Mouse (Mus musculus) layer of hippocampus, adult 8-10 months (tissue): ENCODE measurements around the gene Olfr398. TPM values are rescaled to one million over a fixed set of nuclear protein-coding genes. Genes with fewer than 3 reads are reported as not detected.

ENCODE experiments used
- DNase-seq, 2 experiments: peaks; one replicate each; pipeline ENCODE4 v3.0.0; 2022; ENCODE audit warnings: low spot score in 2 of 2
- total RNA-seq, 4 experiments: library from RNA; stranded (reverse); gene quantifications; 2 replicates each; pipeline ENCODE4 v1.2.4; 2022

The Olfr398 gene
- not detected for total RNA-seq

- no peak for DNase-seq
These were observed at the start of gene Olfr398 for GRCm38 (mm10) chr11:73990307-73990706. Olfr398 (minus strand) TSS chr11:73990407.

GRCm38 (mm10) chr11:73993115-73993514 lies 2.9 kb upstream of the Olfr398 start:
- DNase-seq: no peak

- DNase-seq: no peak
These were observed 29.7 kb downstream of the Olfr398 start, which contains the start of gene Olfr397 for GRCm38 (mm10) chr11:73960517-73960916. Olfr397 (plus strand) TSS chr11:73960817.

- DNase-seq: no peak
These were observed 53.8 kb downstream of the Olfr398 start, which contains the start of gene Olfr23 for GRCm38 (mm10) chr11:73936377-73936776. Olfr23 (plus strand) TSS chr11:73936677.

Other genes starting within 250 kb of the Olfr398 start
- gene Olfr389, start 209.7 kb downstream of the Olfr398 start, total RNA-seq: not detected
- gene Olfr390, start 207.4 kb downstream of the Olfr398 start, total RNA-seq: not detected
- gene Olfr391-ps, start 187.4 kb downstream of the Olfr398 start, total RNA-seq: not detected
- gene Olfr392, start 173.4 kb downstream of the Olfr398 start, total RNA-seq: not detected
- gene Olfr393, start 139.0 kb downstream of the Olfr398 start, total RNA-seq: not detected
- not detected for gene Olfr394, start 99.6 kb downstream of the Olfr398 start, total RNA-seq
- gene Olfr395, start 81.1 kb downstream of the Olfr398 start, total RNA-seq: not detected
- gene Olfr23, start 53.7 kb downstream of the Olfr398 start, total RNA-seq: not detected
- not detected for gene Olfr397, start 29.6 kb downstream of the Olfr398 start, total RNA-seq
- not detected for gene Olfr139, start 66.1 kb upstream of the Olfr398 start, total RNA-seq
- not detected for gene Olfr399, start 66.2 kb upstream of the Olfr398 start, total RNA-seq
- gene Zfp616, start 79.5 kb upstream of the Olfr398 start, total RNA-seq: not detected
- not detected for gene Olfr401, start 123.3 kb upstream of the Olfr398 start, total RNA-seq
- gene Olfr402, start 163.1 kb upstream of the Olfr398 start, total RNA-seq: not detected
- gene Olfr403, start 195.8 kb upstream of the Olfr398 start, total RNA-seq: not detected
- not detected for gene Olfr43, start 221.0 kb upstream of the Olfr398 start, total RNA-seq